Mouse (Mus musculus) liver, embryonic 16.5 days (tissue): ENCODE results near the gene Fam71e1. TPM values are rescaled to one million over a fixed set of nuclear protein-coding genes. Genes with fewer than 3 reads are reported as not detected.

Source experiments
- ATAC-seq: fragments of 200-750 bp; cut with Nextera tagmentation; 2 replicates; pipeline ENCODE4 v1.8.0; 2017; ENCODE audit warnings: low read depth, mild to moderate bottlenecking, moderate number of reproducible peaks, moderate library complexity
- H3K27ac ChIP-seq: fragments of 300-500 bp; sonication (generic); 2 replicates; pipeline ENCODE4 v1.5.1; 2014; ENCODE audit warnings: mild to moderate bottlenecking, low read length
- H3K27me3 ChIP-seq: fragments of 300-500 bp; sonication (generic); 2 replicates; pipeline ENCODE4 v1.6.1; 2014; ENCODE audit warnings: low read depth, low read length, mixed read lengths; ENCODE audit not compliant: control insufficient read depth, insufficient read depth
- H3K36me3 ChIP-seq: fragments of 300-500 bp; sonication (generic); 2 replicates; pipeline ENCODE4 v1.6.1; 2014; ENCODE audit warnings: mild to moderate bottlenecking; ENCODE audit not compliant: control insufficient read depth, insufficient read depth
- H3K4me1 ChIP-seq: fragments of 300-500 bp; sonication (generic); 2 replicates; pipeline ENCODE4 v1.6.1; 2014; ENCODE audit warnings: low read depth, low read length, mixed read lengths; ENCODE audit not compliant: control insufficient read depth
- H3K4me2 ChIP-seq: fragments of 300-500 bp; sonication (generic); 2 replicates; pipeline ENCODE4 v1.6.1; 2014; ENCODE audit warnings: low read depth, low read length, mixed read lengths
- H3K4me3 ChIP-seq: fragments of 300-500 bp; sonication (generic); 2 replicates; pipeline ENCODE4 v1.5.1; 2014; ENCODE audit warnings: low read depth, mild to moderate bottlenecking, low read length
- H3K9ac ChIP-seq: fragments of 300-500 bp; sonication (generic); 2 replicates; pipeline ENCODE4 v1.6.1; 2014; ENCODE audit warnings: low read depth, low read length
- H3K9me3 ChIP-seq: fragments of 300-500 bp; sonication (generic); replicated peaks from 2 replicates; pipeline ENCODE4 v1.6.1; 2016; ENCODE audit warnings: low read length; ENCODE audit not compliant: control insufficient read depth
- WGBS: fragments of 180-500 bp; shearing (Covaris S2); extraction: QIAGEN DNeasy Blood & Tissue Kit; methylation state at CpG from one replicate; pipeline ENCODE4 v1.1.7; 2014; ENCODE audit not compliant: insufficient replicate concordance; 5-methylcytosine and 5-hydroxymethylcytosine counted together
- polyA plus RNA-seq: library from polyadenylated mRNA; unstranded; fragments of >200 nt; fragmentation: Nextera tagmentation; extraction: Ambion mirVana; gene quantifications from 2 replicates; pipeline ENCODE4 v1.2.1, GENCODE M21; 2015

Gene Fam71e1
- polyA plus RNA-seq, 1 experiment from 2014 or later: 1.4 TPM

DNA sequence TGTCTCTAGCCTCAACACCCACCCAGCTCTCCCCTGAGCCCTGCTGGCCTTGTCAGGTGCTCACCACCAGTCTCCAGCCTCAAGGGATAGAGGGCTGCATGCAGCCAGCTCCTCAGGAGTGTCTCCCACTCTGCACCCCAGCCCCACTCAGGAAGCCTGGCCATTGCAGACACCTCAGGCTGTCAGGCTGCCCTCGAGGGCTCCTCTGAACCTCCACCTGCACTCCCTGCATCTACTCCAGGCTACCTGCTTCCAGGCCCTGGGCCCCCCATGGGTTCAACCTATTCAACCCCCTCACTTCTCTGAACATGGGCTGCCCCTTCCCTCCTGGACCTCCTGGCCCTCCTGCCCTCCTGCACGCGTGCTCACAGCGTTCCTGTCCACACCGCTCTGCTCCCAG lies 5.0 kb upstream of the Fam71e1 start:
- 91% methylated on average over 5 of the region's 5 CpGs for whole genome bisulfite sequencing
- Histone ChIP-seq H3K9me3 (no peaks in the 10 kb centered on the region), H3K36me3 (peaks cover 23% of the 10 kb centered on the region), H3K4me1 (peaks cover 14% of the 10 kb centered on the region), H3K9ac (no peak overlapping the region), H3K27me3 (no peaks in the 10 kb centered on the region), H3K4me2 (no peak overlapping the region), H3K27ac (no peak overlapping the region), H3K4me3 (no peak overlapping the region)
- ATAC-seq: no peak

DNA sequence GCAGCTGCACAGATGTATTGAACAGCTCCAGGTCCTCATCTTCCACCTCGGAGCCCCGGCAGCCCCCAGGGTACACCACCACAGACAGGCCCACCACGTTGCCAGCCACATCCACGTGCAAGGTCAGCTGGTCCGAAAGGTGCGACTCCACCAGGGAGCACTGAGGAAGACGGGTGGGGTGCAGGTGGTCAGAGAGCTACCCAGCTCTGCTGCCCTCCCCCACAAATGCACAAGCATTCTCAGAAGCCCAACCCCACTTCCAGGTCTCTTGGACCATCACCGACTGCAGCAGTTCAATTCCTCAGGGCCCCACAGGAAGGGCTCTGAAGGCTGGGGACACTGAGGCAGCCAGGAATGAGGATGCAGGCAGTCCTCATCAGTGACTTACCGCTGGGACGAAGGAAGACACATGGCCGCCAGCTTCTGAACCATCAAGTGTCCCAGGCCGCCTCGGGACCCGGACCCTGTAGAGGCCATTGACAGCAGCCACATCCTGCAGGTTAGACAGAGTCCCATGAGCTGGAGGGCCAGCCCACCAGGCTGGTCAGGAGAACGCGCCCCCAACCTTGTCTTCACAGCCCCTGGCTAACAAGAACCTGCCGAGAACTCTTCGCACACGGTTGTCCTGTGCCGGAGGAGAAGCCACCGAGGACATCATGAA lies 4.1 kb upstream of the Fam71e1 start:
- no peak overlapping the region for H3K4me3 ChIP-seq
- no peak overlapping the region for H3K27ac ChIP-seq
- peaks cover 21% of the 10 kb centered on the region for H3K4me1 ChIP-seq
- WGBS: 86% methylated on average over 21 of the region's 21 CpGs
- H3K36me3 ChIP-seq: peaks cover 23% of the 10 kb centered on the region
- no peak for ATAC-seq
- H3K9ac ChIP-seq: no peak overlapping the region
- no peak overlapping the region for H3K4me2 ChIP-seq
- no peaks in the 10 kb centered on the region for H3K27me3 ChIP-seq
- H3K9me3 ChIP-seq: no peaks in the 10 kb centered on the region

DNA sequence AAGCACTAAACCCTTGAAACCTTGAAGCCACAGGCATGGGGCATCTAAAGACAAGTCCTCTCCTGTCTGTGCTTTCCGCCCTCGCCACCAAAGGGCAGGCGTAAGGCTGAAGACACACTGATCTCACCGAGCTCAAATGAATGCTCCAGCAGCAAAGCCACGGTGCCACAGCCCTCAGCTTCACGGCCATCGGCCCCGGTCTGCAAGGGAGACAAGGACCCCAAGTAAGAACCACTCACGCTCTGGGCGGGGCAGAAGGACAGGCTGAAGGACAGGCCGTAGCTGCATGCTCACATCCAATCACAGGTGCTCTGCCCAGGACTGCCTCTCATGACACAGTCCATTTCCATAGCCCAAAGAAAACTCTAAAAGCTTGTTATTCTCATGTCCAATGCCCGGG lies 1.7 kb upstream of the Fam71e1 start:
- Histone ChIP-seq H3K4me3 (no peak overlapping the region; the same call in 1 of the 2 replicates), H3K4me2 (peak overlapping the region; percentile 82; the same call in 1 of the 2 replicates), H3K9ac (no peak overlapping the region), H3K27ac (no peak overlapping the region), H3K27me3 (no peaks in the 10 kb centered on the region), H3K36me3 (peaks cover 23% of the 10 kb centered on the region), H3K4me1 (peaks cover 27% of the 10 kb centered on the region), H3K9me3 (no peaks in the 10 kb centered on the region)
- 84% methylated on average over 12 of the region's 12 CpGs for whole genome bisulfite sequencing
- no peak for ATAC-seq

GRCm38 (mm10) chr7:44495086-44495485 lies 1.3 kb upstream of the Fam71e1 start:
- ATAC-seq: no peak
- H3K27ac ChIP-seq: no peak overlapping the region
- H3K9ac ChIP-seq: peak overlapping the region; percentile 94
- no peaks in the 10 kb centered on the region for H3K27me3 ChIP-seq
- H3K36me3 ChIP-seq: peaks cover 20% of the 10 kb centered on the region
- no peaks in the 10 kb centered on the region for H3K9me3 ChIP-seq
- 77% methylated on average over 7 of the region's 7 CpGs for WGBS
- peak overlapping the region; percentile 82 for H3K4me2 ChIP-seq
- peaks cover 27% of the 10 kb centered on the region for H3K4me1 ChIP-seq
- peak overlapping the region; percentile 80 for H3K4me3 ChIP-seq

DNA sequence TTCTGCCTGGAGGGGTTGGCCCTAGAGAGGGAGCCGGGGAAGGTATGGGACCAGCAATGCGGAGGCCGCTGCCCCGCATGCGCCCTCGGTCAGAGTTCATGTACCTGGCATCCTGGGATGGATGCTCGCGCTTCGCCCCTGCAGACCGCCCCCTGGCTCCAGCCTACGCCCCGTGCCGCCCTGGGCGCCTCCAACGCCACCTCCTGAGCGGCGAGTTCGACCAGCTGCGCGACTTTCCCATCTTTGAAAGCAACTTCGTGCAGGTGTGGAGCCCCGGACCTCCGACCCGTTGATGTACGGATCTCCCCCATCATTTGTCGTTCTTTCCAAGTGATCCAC lies 359 bp downstream of the Fam71e1 start:
- peak overlapping the region; percentile 82 for H3K4me2 ChIP-seq
- peak overlapping the region; percentile 65 for H3K9ac ChIP-seq
- H3K4me3 ChIP-seq: peak overlapping the region; percentile 80
- peaks cover 9% of the 10 kb centered on the region for H3K36me3 ChIP-seq
- ATAC-seq: peak; percentile 47
- peak overlapping the region; percentile 96 for H3K27ac ChIP-seq
- peaks cover 27% of the 10 kb centered on the region for H3K4me1 ChIP-seq
- peaks cover 2% of the 10 kb centered on the region for H3K27me3 ChIP-seq
- WGBS: 1% methylated on average over 26 of the region's 26 CpGs
- H3K9me3 ChIP-seq: no peaks in the 10 kb centered on the region

- Histone ChIP-seq H3K9ac (peak overlapping the region; percentile 65), H3K4me3 (peak overlapping the region; percentile 80)
- peak; percentile 10; the same call in 1 of the 2 replicates for ATAC-seq
These were observed 1.1 kb downstream of the Fam71e1 start for GRCm38 (mm10) chr7:44497361-44498055.

GRCm38 (mm10) chr7:44498922-44499321 lies 2.5 kb downstream of the Fam71e1 start:
- H3K27me3 ChIP-seq: peaks cover 2% of the 10 kb centered on the region
- H3K36me3 ChIP-seq: peaks cover under 1% of the 10 kb centered on the region; the same call in 1 of the 2 replicates
- H3K27ac ChIP-seq: peak overlapping the region; percentile 48; the same call in 1 of the 2 replicates
- no peak overlapping the region for H3K4me3 ChIP-seq
- peaks cover 27% of the 10 kb centered on the region for H3K4me1 ChIP-seq
- H3K9ac ChIP-seq: no peak overlapping the region
- WGBS: 34% methylated on average over 1 of the region's 1 CpGs
- no peaks in the 10 kb centered on the region for H3K9me3 ChIP-seq
- ATAC-seq: no peak
- H3K4me2 ChIP-seq: no peak overlapping the region

More at GRCm38 (mm10) chr7:44497361-44498055, 1.1 kb downstream of the Fam71e1 start:
- Histone ChIP-seq H3K9me3 (no peaks in the 10 kb centered on the region), H3K36me3 (peaks cover 3% of the 10 kb centered on the region), H3K27ac (peak overlapping the region; percentile 96), H3K27me3 (peaks cover 2% of the 10 kb centered on the region), H3K4me1 (peaks cover 27% of the 10 kb centered on the region), H3K4me2 (peak overlapping the region; percentile 82)
- WGBS: 75% methylated on average over 10 of the region's 10 CpGs

DNA sequence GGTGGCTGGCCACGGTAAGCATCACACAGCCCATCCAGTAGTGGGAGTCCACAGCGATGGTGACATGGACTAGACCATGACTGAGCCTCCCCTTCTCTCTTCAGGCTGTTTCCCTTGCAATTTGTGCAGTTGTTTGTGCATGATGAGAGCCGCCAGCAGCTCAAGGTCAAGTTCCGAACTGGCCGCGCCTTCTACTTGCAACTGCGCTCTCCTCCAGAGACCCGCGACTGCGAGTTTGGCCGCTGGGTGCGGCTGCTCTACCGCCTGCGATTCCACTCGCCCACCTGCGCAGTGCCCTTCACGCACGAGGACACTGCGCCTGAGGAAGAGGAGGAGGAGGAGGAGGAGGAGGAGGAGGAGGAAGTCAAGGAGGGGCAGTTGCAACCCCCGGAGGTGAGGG lies 3.7 kb downstream of the Fam71e1 start:
- ATAC-seq: no peak
- H3K4me3 ChIP-seq: no peak overlapping the region
- H3K9ac ChIP-seq: no peak overlapping the region
- no peaks in the 10 kb centered on the region for H3K36me3 ChIP-seq
- H3K4me2 ChIP-seq: no peak overlapping the region
- WGBS: 64% methylated on average over 17 of the region's 20 CpGs
- peaks cover 2% of the 10 kb centered on the region for H3K27me3 ChIP-seq
- H3K9me3 ChIP-seq: no peaks in the 10 kb centered on the region
- H3K4me1 ChIP-seq: peaks cover 22% of the 10 kb centered on the region
- no peak overlapping the region for H3K27ac ChIP-seq

- H3K4me1 ChIP-seq: peaks cover 12% of the 10 kb centered on the region
- ATAC-seq: no peak
- WGBS: 23% methylated on average over 5 of the region's 5 CpGs
These were observed 5.3 kb downstream of the Fam71e1 start for GRCm38 (mm10) chr7:44501563-44502115.

More at GRCm38 (mm10) chr7:44501563-44502115, 5.3 kb downstream of the Fam71e1 start:
- no peaks in the 10 kb centered on the region for H3K36me3 ChIP-seq
- H3K9ac ChIP-seq: no peak overlapping the region
- peaks cover 2% of the 10 kb centered on the region for H3K27me3 ChIP-seq
- no peak overlapping the region for H3K4me3 ChIP-seq
- H3K4me2 ChIP-seq: no peak overlapping the region
- H3K9me3 ChIP-seq: no peaks in the 10 kb centered on the region
- no peak overlapping the region for H3K27ac ChIP-seq
